Mouse (Mus musculus) heart, embryonic 13.5 days (tissue): ENCODE results near the gene Gm3448. TPM values are rescaled to one million over a fixed set of nuclear protein-coding genes. Genes with fewer than 3 reads are reported as not detected.
"Not testable (repeated sequence)": the region's sequence is repeated elsewhere in the genome, so short reads cannot be mapped to it uniquely, and the experiment has no call there.

Experiments used
- ATAC-seq: fragments of 200-750 bp; cut with Nextera tagmentation; 2 replicates; pipeline ENCODE4 v1.8.0; 2017; ENCODE audit warnings: moderate TSS enrichment; ENCODE audit not compliant: insufficient number of reproducible peaks, low FRiP score, low TSS enrichment; ENCODE audit errors: extremely low read depth
- H3K27ac ChIP-seq: fragments of 300-500 bp; sonication (generic); replicated peaks from 2 replicates; pipeline ENCODE4 v1.5.1; 2015; ENCODE audit warnings: moderate library complexity, mild to moderate bottlenecking, inconsistent platforms
- H3K27me3 ChIP-seq: fragments of 300-500 bp; sonication (generic); replicated peaks from 2 replicates; pipeline ENCODE4 v1.6.1; 2015; ENCODE audit warnings: mild to moderate bottlenecking, inconsistent platforms
- H3K36me3 ChIP-seq: fragments of 300-500 bp; sonication (generic); 2 replicates; pipeline ENCODE4 v1.6.1; 2015; ENCODE audit warnings: mild to moderate bottlenecking, inconsistent platforms
- H3K4me1 ChIP-seq: fragments of 300-500 bp; sonication (generic); 2 replicates; pipeline ENCODE4 v1.6.1; 2015; ENCODE audit warnings: inconsistent platforms
- H3K4me2 ChIP-seq: fragments of 300-500 bp; sonication (generic); 2 replicates; pipeline ENCODE4 v1.6.1; 2015; ENCODE audit warnings: inconsistent platforms, mild to moderate bottlenecking, moderate library complexity
- H3K4me3 ChIP-seq: fragments of 300-500 bp; sonication (generic); 2 replicates; pipeline ENCODE4 v1.5.1; 2015; ENCODE audit warnings: moderate library complexity, mild to moderate bottlenecking, inconsistent platforms
- H3K9ac ChIP-seq: fragments of 300-500 bp; sonication (generic); 2 replicates; pipeline ENCODE4 v1.6.1; 2015; ENCODE audit warnings: inconsistent platforms, mild to moderate bottlenecking, moderate library complexity
- H3K9me3 ChIP-seq: fragments of 300-500 bp; sonication (generic); 2 replicates; pipeline ENCODE4 v1.6.1; 2016; ENCODE audit warnings: inconsistent platforms
- WGBS: fragments of 180-500 bp; shearing (Covaris S2); methylation state at CpG from one replicate; pipeline ENCODE4 v1.1.7; 2015; ENCODE audit warnings: mixed read lengths; 5-methylcytosine and 5-hydroxymethylcytosine counted together
- polyA plus RNA-seq: library from polyadenylated mRNA; unstranded; fragments of >200 nt; fragmentation: Nextera tagmentation; extraction: Ambion mirVana; gene quantifications from 2 replicates; pipeline ENCODE4 v1.2.1, GENCODE M21; 2015

Gm3448 gene
- polyA plus RNA-seq, 1 experiment from 2014 or later: 2.2 TPM

GRCm38 (mm10) chr17:15066066-15066465, 24.7 kb upstream of the Gm3448 start:
- Histone ChIP-seq H3K4me1 (peaks cover 39% of the 10 kb centered on the region), H3K4me2 (peak overlapping the region; percentile 44)
- no peak for ATAC-seq

GRCm38 (mm10) chr17:15065391-15066024, 24.2 kb upstream of the Gm3448 start:
- Histone ChIP-seq H3K4me1 (peaks cover 44% of the 10 kb centered on the region), H3K27me3 (peaks cover 49% of the 10 kb centered on the region), H3K27ac (no peak overlapping the region), H3K9ac (no peak overlapping the region), H3K36me3 (peaks cover 36% of the 10 kb centered on the region), H3K4me3 (no peak overlapping the region), H3K9me3 (no peaks in the 10 kb centered on the region), H3K4me2 (peak overlapping the region; percentile 44)
- 43% methylated on average over 13 of the region's 13 CpGs for WGBS
- no peak for ATAC-seq

More at GRCm38 (mm10) chr17:15066066-15066465, 24.7 kb upstream of the Gm3448 start:
- Histone ChIP-seq H3K4me3 (no peak overlapping the region), H3K36me3 (peaks cover 31% of the 10 kb centered on the region), H3K27me3 (peaks cover 44% of the 10 kb centered on the region), H3K9ac (no peak overlapping the region), H3K27ac (no peak overlapping the region), H3K9me3 (no peaks in the 10 kb centered on the region)
- 52% methylated on average over 6 of the region's 6 CpGs for WGBS

- Histone ChIP-seq H3K4me3 (no peak overlapping the region), H3K27me3 (peaks cover 67% of the 10 kb centered on the region), H3K9me3 (no peaks in the 10 kb centered on the region), H3K4me2 (no peak overlapping the region), H3K36me3 (peaks cover 59% of the 10 kb centered on the region), H3K9ac (no peak overlapping the region), H3K27ac (no peak overlapping the region), H3K4me1 (peaks cover 41% of the 10 kb centered on the region)
- WGBS: 85% methylated on average over 6 of the region's 6 CpGs
- ATAC-seq: no peak
Observed at GRCm38 (mm10) chr17:15060356-15060755, 19.0 kb upstream of the Gm3448 start.

- WGBS: 93% methylated on average over 14 of the region's 14 CpGs
- Histone ChIP-seq H3K4me2 (no peak overlapping the region), H3K27ac (peak overlapping the region; percentile 87), H3K27me3 (peaks cover 64% of the 10 kb centered on the region), H3K9ac (0 out of 2 replicates have a peak overlapping the region, but pooled peaks have one; percentile 13), H3K9me3 (no peaks in the 10 kb centered on the region), H3K4me1 (peaks cover 41% of the 10 kb centered on the region), H3K4me3 (no peak overlapping the region), H3K36me3 (peaks cover 65% of the 10 kb centered on the region)
- ATAC-seq: no peak
Observed at GRCm38 (mm10) chr17:15059646-15060045, 18.3 kb upstream of the Gm3448 start.

- H3K4me1 ChIP-seq: peaks cover 41% of the 10 kb centered on the region
- peaks cover 50% of the 10 kb centered on the region for H3K27me3 ChIP-seq
- ATAC-seq: peak; percentile 81; the same call in 1 of the 2 replicates
- peaks cover 54% of the 10 kb centered on the region for H3K36me3 ChIP-seq
- peak overlapping the region; percentile 42 for H3K4me2 ChIP-seq
- no peak overlapping the region for H3K9ac ChIP-seq
- H3K4me3 ChIP-seq: no peak overlapping the region
- H3K27ac ChIP-seq: peak overlapping the region; percentile 87
- H3K9me3 ChIP-seq: no peaks in the 10 kb centered on the region
- WGBS: 27% methylated on average over 5 of the region's 5 CpGs
Observed at GRCm38 (mm10) chr17:15058161-15058591, 16.8 kb upstream of the Gm3448 start.

- 54% methylated on average over 4 of the region's 4 CpGs for WGBS
Observed at GRCm38 (mm10) chr17:15055925-15056324, 14.6 kb upstream of the Gm3448 start.

GRCm38 (mm10) chr17:15053829-15054200, 12.5 kb upstream of the Gm3448 start:
- Histone ChIP-seq H3K27me3 (peaks cover 17% of the 10 kb centered on the region), H3K36me3 (peaks cover 21% of the 10 kb centered on the region), H3K4me1 (peaks cover 23% of the 10 kb centered on the region)
- H3K9ac ChIP-seq, ATAC-seq, H3K27ac ChIP-seq, H3K4me3 ChIP-seq, H3K4me2 ChIP-seq, H3K9me3 ChIP-seq: not testable (repeated sequence)
- WGBS: 90% methylated on average over 12 of the region's 13 CpGs

More at GRCm38 (mm10) chr17:15055925-15056324, 14.6 kb upstream of the Gm3448 start:
- ATAC-seq: no peak
- Histone ChIP-seq H3K9ac (no peak overlapping the region), H3K27ac (no peak overlapping the region), H3K36me3 (peaks cover 33% of the 10 kb centered on the region), H3K27me3 (peaks cover 27% of the 10 kb centered on the region), H3K9me3 (no peaks in the 10 kb centered on the region), H3K4me1 (peaks cover 36% of the 10 kb centered on the region), H3K4me3 (no peak overlapping the region), H3K4me2 (no peak overlapping the region)

GRCm38 (mm10) chr17:15053183-15053828, 12.0 kb upstream of the Gm3448 start:
- H3K9ac ChIP-seq, H3K4me3 ChIP-seq, H3K27ac ChIP-seq, ATAC-seq, H3K9me3 ChIP-seq, H3K4me2 ChIP-seq: not testable (repeated sequence)
- peaks cover 17% of the 10 kb centered on the region for H3K27me3 ChIP-seq
- peaks cover 19% of the 10 kb centered on the region for H3K4me1 ChIP-seq
- H3K36me3 ChIP-seq: peaks cover 21% of the 10 kb centered on the region
- 89% methylated on average over 5 of the region's 8 CpGs for WGBS

- not testable (repeated sequence) for H3K4me3 ChIP-seq, H3K27ac ChIP-seq, H3K9ac ChIP-seq, H3K4me2 ChIP-seq, H3K9me3 ChIP-seq, ATAC-seq
- Histone ChIP-seq H3K27me3 (peaks cover 17% of the 10 kb centered on the region), H3K36me3 (peaks cover 20% of the 10 kb centered on the region), H3K4me1 (peaks cover 14% of the 10 kb centered on the region)
- WGBS: 60% methylated on average over 1 of the region's 1 CpGs
Observed at GRCm38 (mm10) chr17:15052766-15053165, 11.4 kb upstream of the Gm3448 start.

- not testable (repeated sequence) for H3K9ac ChIP-seq, H3K27me3 ChIP-seq, H3K36me3 ChIP-seq, H3K4me2 ChIP-seq, H3K4me1 ChIP-seq, H3K4me3 ChIP-seq, H3K27ac ChIP-seq, H3K9me3 ChIP-seq, ATAC-seq
- WGBS: no CpG with 5 or more reads among the region's 1 CpGs
Observed at GRCm38 (mm10) chr17:15050338-15050737, 9.0 kb upstream of the Gm3448 start.

GRCm38 (mm10) chr17:15040455-15040854, 882 bp downstream of the Gm3448 start:
- not testable (repeated sequence) for H3K9ac ChIP-seq, ATAC-seq, H3K4me2 ChIP-seq, H3K27ac ChIP-seq, H3K4me1 ChIP-seq, H3K4me3 ChIP-seq, H3K9me3 ChIP-seq, H3K27me3 ChIP-seq, H3K36me3 ChIP-seq
- no CpG with 5 or more reads among the region's 3 CpGs for WGBS

- not testable (repeated sequence) for H3K4me2 ChIP-seq, ATAC-seq, H3K9ac ChIP-seq, H3K27me3 ChIP-seq, H3K9me3 ChIP-seq, H3K4me1 ChIP-seq, H3K36me3 ChIP-seq, H3K27ac ChIP-seq, H3K4me3 ChIP-seq
- WGBS: no CpG with 5 or more reads among the region's 4 CpGs
Observed at GRCm38 (mm10) chr17:15031414-15031813, 9.9 kb downstream of the Gm3448 start.
